Mouse (Mus musculus) megakaryocyte progenitor cell, adult 5-6 weeks (primary cell): Measurements from ENCODE around the gene Nrbp1. TPM values are rescaled to one million over a fixed set of nuclear protein-coding genes. Genes with fewer than 3 reads are reported as not detected.

Experiments used
- ATAC-seq: replicated peaks from 2 replicates; pipeline ENCODE4 v1.8.0; 2016; ENCODE audit warnings: mild to moderate bottlenecking, moderate TSS enrichment, inconsistent platforms; ENCODE audit not compliant: poor library complexity
- total RNA-seq, 2 experiments: library from RNA; stranded (forward) in 1 of 2; stranded (reverse) in 1 of 2; fragments of 157-497, 149-512 nt in 1 of 2; fragments of 200-1000 nt in 1 of 2; gene quantifications; 2 replicates each; pipeline versions ENCODE4 v1.2.3 to v1.2.4; 2015 to 2017

Nrbp1 gene
- total RNA-seq, 2 experiments from 2014 or later = 39.4 to 77.5 TPM

DNA sequence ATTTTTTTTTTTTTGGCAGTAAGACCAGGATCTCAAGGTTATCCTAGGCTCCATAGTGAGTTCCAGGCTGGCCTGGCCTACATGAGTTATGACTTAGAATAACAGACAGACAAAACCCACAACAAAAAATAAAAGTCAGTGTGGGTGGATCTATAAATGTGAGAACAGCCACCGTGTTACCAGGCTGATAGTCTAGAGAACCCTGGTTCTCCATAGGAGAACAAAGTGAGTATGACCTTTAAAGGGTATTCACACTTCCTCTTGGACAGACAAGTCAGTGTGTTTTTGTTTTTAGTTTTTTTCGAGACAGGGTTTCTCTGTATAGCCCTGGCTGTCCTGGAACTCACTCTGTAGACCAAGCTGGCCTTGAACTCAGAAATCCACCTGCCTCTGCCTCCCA, 15.3 kb downstream of the Nrbp1 start:
- no peak for ATAC-seq

DNA sequence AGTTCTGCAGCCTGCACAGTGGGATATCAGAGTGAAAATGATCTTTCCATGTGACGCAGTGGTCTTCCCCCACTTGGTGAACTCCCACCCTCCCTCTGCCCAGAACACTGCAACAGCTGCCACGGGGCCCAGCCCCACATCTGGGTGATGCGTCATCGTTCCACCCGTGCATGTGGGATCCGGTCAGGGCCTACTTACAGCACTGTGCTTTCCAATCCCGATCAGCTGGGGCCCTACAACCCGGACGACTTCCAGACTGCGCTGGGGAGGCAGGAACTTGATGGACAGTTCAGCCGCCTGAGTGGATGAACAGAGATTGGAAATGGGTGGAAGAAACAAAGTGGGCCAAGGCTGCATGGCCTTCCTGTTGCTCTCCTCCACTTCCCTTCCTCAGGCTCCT, 17.0 kb downstream of the Nrbp1 start:
- no peak for ATAC-seq

DNA sequence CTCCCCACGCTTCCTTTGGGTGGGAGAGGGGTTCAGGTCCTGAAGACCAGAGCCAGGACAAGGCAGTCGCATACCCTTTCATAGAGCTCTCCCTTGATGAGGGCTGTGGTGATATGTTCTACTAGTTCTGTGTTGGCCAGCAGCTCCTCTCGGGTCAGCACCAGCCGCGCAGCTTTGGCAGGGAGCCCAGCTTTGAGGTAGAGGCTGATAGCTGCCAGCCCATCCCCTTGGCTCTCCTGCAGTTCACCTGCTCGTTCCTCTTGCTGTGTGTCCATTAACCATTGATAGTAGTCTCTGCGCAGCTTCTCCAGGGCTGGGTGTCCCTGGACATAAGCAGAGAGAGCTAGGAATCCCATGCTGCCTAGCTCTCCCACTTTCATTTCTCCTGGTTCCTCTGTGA, 25.4 kb downstream of the Nrbp1 start:
- ATAC-seq = no peak

GRCm38 (mm10) chr5:31267686-31268085, 27.0 kb downstream of the Nrbp1 start:
- no peak for ATAC-seq

DNA sequence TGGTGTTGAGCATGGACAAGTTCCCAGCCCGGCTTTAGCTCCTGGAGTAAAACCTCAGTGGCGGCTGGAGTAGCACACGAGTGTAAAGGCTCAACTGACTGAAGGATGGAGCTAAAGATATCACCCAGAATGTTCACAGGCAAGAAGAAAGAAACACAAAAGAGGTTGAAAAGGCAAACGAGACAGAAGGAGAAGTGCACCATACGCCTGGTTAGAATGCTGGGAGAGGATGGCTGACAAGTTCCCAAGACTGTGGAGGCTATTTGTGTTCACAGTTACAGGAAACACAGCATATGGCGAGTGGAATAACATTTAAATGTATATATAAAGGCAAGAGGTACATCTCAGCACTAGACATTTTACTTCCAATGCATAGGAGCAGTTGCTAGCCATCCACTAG, 32.4 kb downstream of the Nrbp1 start:
- ATAC-seq = no peak

GRCm38 (mm10) chr5:31279245-31279988, 38.8 kb downstream of the Nrbp1 start:
- ATAC-seq = no peak

GRCm38 (mm10) chr5:31288225-31288624, 47.6 kb downstream of the Nrbp1 start:
- ATAC-seq = no peak

DNA sequence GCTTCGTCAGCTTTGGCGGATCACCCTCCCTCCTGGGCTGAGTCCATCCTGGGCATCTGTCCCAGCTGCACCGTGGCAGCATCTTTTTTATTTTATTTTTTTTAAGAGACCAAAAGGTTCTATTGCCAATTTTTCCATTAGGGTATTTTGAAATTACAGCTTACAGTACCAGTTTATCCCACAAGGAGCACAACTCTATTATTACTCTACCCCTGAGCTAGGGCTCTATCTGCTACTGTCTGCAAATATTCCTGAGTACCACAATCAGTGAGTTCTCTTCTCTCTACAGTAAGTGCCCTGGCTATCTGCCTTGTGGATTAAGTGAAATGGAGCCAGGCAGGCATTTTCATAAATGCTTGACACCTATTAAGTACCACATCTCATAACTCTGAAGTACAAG, 48.0 kb downstream of the Nrbp1 start:
- no peak for ATAC-seq

GRCm38 (mm10) chr5:31289626-31290230, 49.1 kb downstream of the Nrbp1 start:
- ATAC-seq = no peak

- peak; percentile 95 for ATAC-seq
Observed at GRCm38 (mm10) chr5:31290521-31291360, 50.1 kb downstream of the Nrbp1 start, which contains the start of gene Ift172. Gene Ift172 (minus strand): TSS chr5:31291116.

- no peak for ATAC-seq
Observed at GRCm38 (mm10) chr5:31291361-31291688, 50.7 kb downstream of the Nrbp1 start.

GRCm38 (mm10) chr5:31294964-31295605, 54.4 kb downstream of the Nrbp1 start:
- no peak for ATAC-seq

GRCm38 (mm10) chr5:31295606-31296141, 55.0 kb downstream of the Nrbp1 start, which contains the start of gene Fndc4:
Gene Fndc4 (minus strand): TSS chr5:31296080.
- ATAC-seq = no peak

- ATAC-seq = no peak
Observed at GRCm38 (mm10) chr5:31297047-31297757, 56.5 kb downstream of the Nrbp1 start, which contains the start of gene Gckr. Gene Gckr (plus strand): TSS chr5:31297443.

DNA sequence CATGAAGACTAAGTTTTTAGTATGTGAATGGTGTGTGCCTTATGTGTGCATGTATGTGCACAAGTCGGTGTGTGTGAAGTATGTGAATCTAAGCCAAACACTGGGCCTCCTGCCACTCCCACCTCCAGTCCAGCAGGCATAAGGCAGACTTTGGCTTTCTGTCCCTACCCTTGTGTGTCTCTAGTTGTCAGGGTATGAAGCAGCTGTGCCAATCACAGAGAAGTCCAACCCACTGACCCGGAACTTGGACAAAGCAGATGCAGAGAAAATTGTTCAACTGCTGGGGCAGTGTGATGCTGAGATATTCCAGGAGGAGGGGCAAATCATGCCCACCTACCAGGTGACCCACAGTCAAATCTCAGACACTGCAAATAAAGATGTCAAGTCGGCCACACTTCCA, 57.3 kb downstream of the Nrbp1 start:
- no peak for ATAC-seq

- ATAC-seq = no peak
Observed at GRCm38 (mm10) chr5:31298486-31298885, 57.8 kb downstream of the Nrbp1 start.
